Mouse (Mus musculus) fibroblast of lung, adult 2 months (primary cell): ENCODE measurements around the gene Olfr251.
"Not testable (repeated sequence)": the region's sequence is repeated elsewhere in the genome, so short reads cannot be mapped to it uniquely, and the experiment has no call there.

ENCODE experiments used
- DNase-seq: peaks from one replicate; pipeline ENCODE4 v3.0.0-alpha.2; 2011; ENCODE audit warnings: low read depth

Gene Olfr251

GRCm38 (mm10) chr9:38376786-38377185 lies at the start of gene Olfr251:
TSS of gene Olfr251 (plus strand) at chr9:38377086.
- DNase-seq, result no peak

- no peak for DNase-seq
Measured at GRCm38 (mm10) chr9:38328760-38329159, 48.1 kb upstream of the Olfr251 start, which contains the start of gene Olfr25. TSS of gene Olfr25 (plus strand) at chr9:38329060.

GRCm38 (mm10) chr9:38348111-38348510 lies 28.8 kb upstream of the Olfr251 start, which contains the start of gene Olfr898:
TSS of gene Olfr898 (plus strand) at chr9:38348411.
- no peak for DNase-seq

GRCm38 (mm10) chr9:38366596-38366995 lies 10.3 kb upstream of the Olfr251 start, which contains the start of gene Olfr250:
TSS of gene Olfr250 (plus strand) at chr9:38366896.
- no peak for DNase-seq

GRCm38 (mm10) chr9:38401398-38401797 lies 24.5 kb downstream of the Olfr251 start, which contains the start of gene Olfr147:
TSS of gene Olfr147 (plus strand) at chr9:38401698.
- DNase-seq, result no peak

GRCm38 (mm10) chr9:38407502-38407901 lies 30.6 kb downstream of the Olfr251 start:
- not testable (repeated sequence) for DNase-seq

- not testable (repeated sequence) for DNase-seq
Measured at GRCm38 (mm10) chr9:38413502-38413901, 36.6 kb downstream of the Olfr251 start.

GRCm38 (mm10) chr9:38423801-38424200 lies 46.9 kb downstream of the Olfr251 start:
- no peak for DNase-seq

GRCm38 (mm10) chr9:38427026-38427425 lies 50.1 kb downstream of the Olfr251 start:
- no peak for DNase-seq

- DNase-seq, result no peak
Measured at GRCm38 (mm10) chr9:38429155-38429554, 52.3 kb downstream of the Olfr251 start, which contains the start of gene Olfr901. TSS of gene Olfr901 (plus strand) at chr9:38429455.
